Mouse (Mus musculus): Measurements from ENCODE around the gene Pign.

Pign gene

DNA sequence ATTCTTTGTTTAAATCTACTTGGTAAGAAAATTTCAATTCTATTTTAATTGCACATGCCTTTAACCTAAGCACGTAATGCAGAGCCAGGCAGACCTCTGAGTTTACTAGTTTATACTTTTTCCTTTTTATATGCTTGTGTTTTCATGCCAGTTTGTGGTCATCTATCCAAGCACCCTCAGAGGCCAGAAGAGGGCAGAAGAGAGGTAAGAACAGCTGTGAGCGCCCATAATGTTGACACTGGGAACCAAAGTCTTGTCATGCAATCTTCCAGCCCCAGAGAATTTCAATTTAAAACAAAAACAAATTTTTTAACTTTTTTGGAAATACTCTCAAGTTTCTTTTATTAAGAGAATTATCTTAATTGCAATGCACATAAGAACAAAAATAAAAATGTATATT is 99.7 kb downstream of the Pign start:
- DNase-seq (ENCODE audit: inconsistent ontology term) = no peak

DNA sequence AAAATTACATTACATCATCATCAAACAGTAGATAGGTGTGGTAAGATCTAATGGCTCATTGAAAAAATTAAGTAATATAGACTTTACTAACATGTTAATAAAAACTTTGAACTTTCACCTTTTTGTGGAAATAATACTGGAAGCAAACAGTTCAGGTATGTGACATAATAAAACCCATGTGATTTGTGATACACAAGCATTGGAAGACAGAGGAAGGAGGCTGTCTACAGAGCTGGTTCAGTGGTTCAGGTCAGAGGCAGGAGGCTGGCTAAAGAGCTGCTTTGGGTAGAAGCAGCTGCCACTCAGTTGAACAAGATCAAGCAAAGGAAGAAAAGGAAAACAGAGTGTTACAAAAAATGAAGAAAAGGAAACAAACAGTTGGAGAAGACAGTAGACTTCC is 107.4 kb downstream of the Pign start:
- no peak for DNase-seq (ENCODE audit: inconsistent ontology term)

DNA sequence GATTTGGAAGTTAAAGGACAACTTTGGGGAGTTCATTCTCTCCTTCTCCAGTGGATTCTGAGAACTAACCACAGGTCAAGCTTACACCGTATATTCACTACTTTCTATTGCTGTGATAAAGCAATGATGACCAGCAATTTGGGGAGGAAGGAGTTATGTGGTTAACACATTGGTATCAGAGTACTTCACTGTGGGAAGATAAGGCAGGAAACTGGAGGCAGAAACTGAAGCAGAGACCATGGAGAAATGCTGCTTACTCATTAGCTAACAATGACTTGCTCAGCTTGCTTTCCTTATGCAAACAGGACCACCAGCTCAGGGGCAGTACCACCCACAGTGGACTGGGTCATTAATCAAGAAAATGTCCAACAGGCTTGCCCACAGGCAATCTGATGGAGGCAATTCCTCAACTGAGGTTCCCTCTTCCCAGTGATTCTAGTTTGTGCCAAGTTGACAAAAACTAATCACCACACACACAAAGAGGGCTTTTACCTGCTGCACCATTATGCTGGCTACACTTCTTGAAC is 108.2 kb downstream of the Pign start:
- no peak for DNase-seq (ENCODE audit: inconsistent ontology term)

- DNase-seq (ENCODE audit: inconsistent ontology term) = no peak
Measured at GRCm38 (mm10) chr1:105553130-105553529, 110.3 kb downstream of the Pign start.

DNA sequence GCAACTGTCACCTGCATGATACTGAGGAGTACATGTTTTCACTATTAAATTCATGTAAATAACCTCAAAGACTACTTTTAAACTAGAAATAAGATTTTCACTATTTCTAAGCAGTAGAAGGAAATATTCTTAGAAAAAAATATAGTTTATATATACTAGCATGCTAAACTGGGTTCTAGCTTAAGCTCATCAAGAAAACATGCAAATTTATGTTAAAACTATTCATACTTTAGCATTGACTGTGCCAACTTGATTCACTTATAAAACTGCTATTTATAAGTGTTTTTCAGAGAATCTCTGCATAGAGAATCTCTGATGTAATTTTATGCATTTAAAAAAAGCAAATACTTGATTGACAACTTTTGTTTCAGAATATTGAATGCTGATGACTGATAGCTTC is 113.3 kb downstream of the Pign start:
- no peak for DNase-seq (ENCODE audit: inconsistent ontology term)

DNA sequence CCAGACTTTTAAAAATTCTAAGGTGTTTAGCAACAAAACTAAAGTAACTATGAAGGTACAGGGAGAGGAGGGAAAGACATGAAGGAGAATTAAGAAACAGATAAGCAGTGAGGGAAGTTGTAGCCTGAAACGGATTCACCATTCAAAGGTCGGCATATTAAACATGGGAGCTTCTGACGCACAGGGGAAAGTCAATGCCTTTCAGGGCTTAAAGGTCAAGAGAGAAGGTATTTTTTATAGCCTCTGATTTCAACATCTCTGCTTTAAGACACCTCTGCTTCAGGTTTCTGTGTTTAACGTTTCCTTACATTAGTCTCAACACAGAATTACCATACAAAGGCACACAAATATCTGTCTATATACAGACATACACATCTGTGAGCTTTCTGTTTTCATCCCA is 113.8 kb downstream of the Pign start:
- no peak for DNase-seq (ENCODE audit: inconsistent ontology term)

DNA sequence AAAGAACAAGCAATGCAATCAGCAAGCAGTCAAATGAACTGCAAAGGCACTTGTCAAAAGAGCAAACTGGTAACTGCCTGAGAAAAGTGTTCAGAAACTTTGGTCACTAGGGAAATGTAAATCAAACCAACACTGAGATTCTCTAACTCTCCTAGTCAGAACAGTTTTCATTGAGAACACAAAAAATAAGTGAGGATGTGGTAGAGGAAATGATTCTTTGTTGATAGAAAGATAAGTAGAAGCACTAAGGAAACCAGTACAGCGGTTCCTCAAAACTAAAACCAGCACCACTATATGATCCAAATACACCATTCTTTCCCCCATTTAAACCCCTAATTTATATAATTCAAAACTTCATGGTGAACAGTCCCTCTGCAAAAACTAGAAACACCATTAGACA is 120.4 kb downstream of the Pign start:
- no peak for DNase-seq (ENCODE audit: inconsistent ontology term)

DNA sequence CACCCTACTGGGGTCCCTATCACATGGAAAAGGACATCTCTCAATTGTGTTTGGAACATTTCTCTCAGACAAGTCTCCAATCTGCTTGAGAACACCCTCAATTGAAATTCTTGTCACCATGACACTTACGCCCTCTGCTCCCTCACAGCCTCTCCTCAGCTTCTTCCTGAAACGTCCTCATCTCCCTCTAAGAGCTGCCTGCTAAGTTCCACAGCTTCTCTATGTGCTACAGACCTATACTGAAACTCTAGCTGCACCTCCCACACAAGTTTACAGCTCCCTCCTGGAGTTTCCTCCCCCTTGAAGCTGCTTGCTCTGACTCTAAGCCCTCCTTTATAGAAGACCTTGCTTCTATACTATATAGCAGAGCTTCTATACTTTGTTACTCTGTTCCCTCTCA is 139.7 kb downstream of the Pign start:
- no peak for DNase-seq (ENCODE audit: inconsistent ontology term)

DNA sequence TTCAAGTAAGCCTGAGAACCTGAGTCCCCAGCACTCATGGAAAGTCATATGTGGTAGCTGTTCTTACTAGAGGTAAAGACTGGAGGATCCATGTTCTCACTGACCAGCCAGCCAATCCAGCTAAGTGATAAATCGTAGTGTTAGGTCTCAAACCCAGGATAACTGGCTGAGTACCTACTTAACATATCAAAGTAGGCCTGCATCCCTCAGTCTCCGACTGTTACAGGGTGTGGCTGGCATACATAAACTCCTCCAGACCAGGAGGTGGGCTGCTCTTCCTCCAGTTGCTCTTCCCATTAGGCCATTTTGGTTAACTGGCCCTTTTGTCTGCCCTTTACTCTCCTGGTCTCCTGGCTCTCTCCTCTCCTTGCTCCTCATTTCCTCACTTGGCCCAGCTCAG is 141.2 kb downstream of the Pign start:
- no peak for DNase-seq (ENCODE audit: inconsistent ontology term)

DNA sequence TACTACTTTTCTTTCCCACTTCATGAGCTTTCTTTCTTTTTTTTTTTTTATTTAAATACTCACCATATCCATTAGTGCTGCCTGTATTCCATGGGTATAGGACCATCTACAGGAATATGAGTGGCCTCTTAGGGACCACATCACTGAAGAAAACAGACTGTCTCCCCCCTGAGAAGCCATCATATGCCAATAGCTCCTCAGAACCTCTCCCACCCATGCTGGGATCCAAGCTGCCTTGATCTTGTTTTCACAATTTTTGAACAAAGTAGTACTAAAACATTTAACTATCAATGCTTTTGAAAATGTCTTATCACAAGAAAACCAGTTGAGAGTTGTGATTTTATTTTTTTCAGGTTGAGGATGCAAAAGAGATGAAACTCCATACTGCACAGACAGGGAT is 145.4 kb downstream of the Pign start:
- no peak for DNase-seq (ENCODE audit: inconsistent ontology term)

DNA sequence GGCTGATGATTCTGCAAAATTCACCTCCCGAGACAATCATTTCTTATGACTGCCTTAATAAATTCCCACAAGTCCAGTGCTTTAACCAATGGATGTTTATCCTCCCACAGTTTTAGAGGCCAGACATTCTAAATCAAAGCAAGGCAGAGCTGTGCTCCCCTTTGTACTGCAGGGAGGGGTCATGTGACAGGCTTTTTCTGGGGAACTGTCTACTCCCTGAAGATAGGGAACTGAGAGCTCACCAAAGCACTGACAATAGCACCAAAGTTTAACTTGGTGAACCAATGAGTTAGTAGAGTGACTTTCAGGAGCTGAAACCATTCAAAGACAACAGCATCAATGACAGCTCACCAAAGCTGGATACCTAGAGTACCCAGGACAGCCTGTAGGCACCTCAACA is 156.4 kb downstream of the Pign start:
- DNase-seq (ENCODE audit: inconsistent ontology term) = no peak

DNA sequence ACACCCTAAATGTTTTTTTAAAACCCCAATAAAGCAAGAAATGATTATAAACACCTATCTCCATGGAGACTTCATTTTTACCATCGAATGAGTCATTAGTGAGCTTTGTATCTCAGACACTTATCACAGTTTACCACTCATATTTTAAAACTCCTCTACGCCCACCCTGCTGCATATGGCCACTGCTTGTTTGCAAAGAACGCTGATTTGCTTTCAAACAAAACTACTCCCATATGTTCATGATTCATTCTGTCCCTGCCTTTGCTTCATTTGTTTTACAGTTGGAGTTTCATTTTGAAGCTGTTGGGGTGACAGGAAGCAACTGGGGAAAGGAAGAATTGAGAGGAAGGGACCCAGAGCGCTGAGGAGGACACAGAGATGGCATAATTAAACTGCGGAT is 170.9 kb downstream of the Pign start:
- DNase-seq (ENCODE audit: inconsistent ontology term) = no peak

DNA sequence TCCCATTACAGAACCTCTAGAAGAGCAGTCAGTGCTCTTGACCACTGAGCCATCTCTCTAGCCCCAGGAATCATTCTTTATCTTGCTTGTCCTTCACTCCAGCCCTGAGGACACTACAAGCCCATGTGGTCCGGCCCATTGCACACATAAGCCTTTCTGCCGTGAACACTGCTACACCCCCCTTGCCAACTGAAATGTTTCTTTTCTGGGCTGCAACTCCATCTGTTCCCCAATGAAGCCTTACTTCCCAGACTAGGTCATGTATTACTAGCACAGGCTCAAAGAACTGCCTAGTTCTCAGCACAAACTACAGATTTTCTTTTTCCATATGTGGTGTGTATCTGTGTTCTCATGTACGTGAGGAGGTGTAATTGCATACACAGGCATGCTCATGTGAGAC is 174.0 kb downstream of the Pign start:
- DNase-seq (ENCODE audit: inconsistent ontology term) = no peak

GRCm38 (mm10) chr1:105487037-105487436 is 176.4 kb downstream of the Pign start:
- peak; percentile 25 for DNase-seq (ENCODE audit: inconsistent ontology term)
